Mouse (Mus musculus) stomach, postnatal 0 days (tissue): ENCODE data around the gene P2rx3. TPM values are rescaled to one million over a fixed set of nuclear protein-coding genes. Genes with fewer than 3 reads are reported as not detected.

Experiments
- ATAC-seq: fragments of 200-750 bp; cut with Nextera tagmentation; 2 replicates; pipeline ENCODE4 v1.8.0; 2017; ENCODE audit not compliant: low FRiP score, low TSS enrichment
- DNase-seq: peaks from one replicate; pipeline ENCODE4 v3.0.0-alpha.2; 2016; ENCODE audit warnings: low spot score
- H3K27ac ChIP-seq: fragments of 300-500 bp; sonication (generic); replicated peaks from 2 replicates; pipeline ENCODE4 v1.5.1; 2014; ENCODE audit warnings: mild to moderate bottlenecking, control low read depth
- H3K27me3 ChIP-seq: fragments of 300-500 bp; sonication (generic); 2 replicates; pipeline ENCODE4 v1.6.1; 2014; ENCODE audit warnings: low read length; ENCODE audit not compliant: control insufficient read depth, insufficient read depth
- H3K36me3 ChIP-seq: fragments of 300-500 bp; sonication (generic); 2 replicates; pipeline ENCODE4 v1.6.1; 2014; ENCODE audit warnings: low read length, mixed read lengths; ENCODE audit not compliant: control insufficient read depth, insufficient read depth
- H3K4me1 ChIP-seq: fragments of 300-500 bp; sonication (generic); replicated peaks from 2 replicates; pipeline ENCODE4 v1.6.1; 2014; ENCODE audit warnings: antibody characterized with exemption; ENCODE audit not compliant: control insufficient read depth, insufficient read depth
- H3K4me2 ChIP-seq: fragments of 300-500 bp; sonication (generic); replicated peaks from 2 replicates; pipeline ENCODE4 v1.6.1; 2014; ENCODE audit warnings: low read depth, mild to moderate bottlenecking, control low read depth, moderate library complexity
- H3K4me3 ChIP-seq: fragments of 300-500 bp; sonication (generic); 2 replicates; pipeline ENCODE4 v1.5.1; 2014; ENCODE audit warnings: low read depth, low read length, control low read depth
- H3K9ac ChIP-seq: fragments of 300-500 bp; sonication (generic); 2 replicates; pipeline ENCODE4 v1.6.1; 2014; ENCODE audit warnings: mild to moderate bottlenecking, low read length, control low read depth, mixed read lengths
- H3K9me3 ChIP-seq: fragments of 300-500 bp; sonication (generic); 2 replicates; pipeline ENCODE4 v1.6.1; 2016; ENCODE audit warnings: low read length; ENCODE audit not compliant: control insufficient read depth
- CTCF ChIP-seq: IDR thresholded peaks from 2 replicates; pipeline ENCODE4 v1.5.1; 2016; ENCODE audit warnings: antibody characterized with exemption, low read depth, mild to moderate bottlenecking, moderate library complexity
- EP300 ChIP-seq: optimal IDR thresholded peaks from 2 replicates; pipeline ENCODE3; 2016; ENCODE audit warnings: antibody characterized with exemption
- WGBS: fragments of 180-500 bp; shearing (Covaris S2); extraction: QIAGEN DNeasy Blood & Tissue Kit; methylation state at CpG from one replicate; pipeline ENCODE4 v1.1.7; 2014; 5-methylcytosine and 5-hydroxymethylcytosine counted together
- polyA plus RNA-seq: library from polyadenylated mRNA; unstranded; fragments of >200 nt; fragmentation: Nextera tagmentation; extraction: Ambion mirVana; gene quantifications from 2 replicates; pipeline ENCODE4 v1.2.1, GENCODE M21; 2015

P2rx3 gene
- polyA plus RNA-seq, 1 experiment from 2014 or later, result 0.62 TPM

GRCm38 (mm10) chr2:84964111-84964801 is 73.0 kb downstream of the P2rx3 start:
- no peaks in the 10 kb centered on the region for H3K4me1 ChIP-seq
- WGBS, result 86% methylated on average over 7 of the region's 7 CpGs
- no peak overlapping the region for H3K9ac ChIP-seq
- no peak for DNase-seq
- no peaks in the 10 kb centered on the region for H3K9me3 ChIP-seq
- TF ChIP-seq EP300 (no peak), CTCF (no peak)
- H3K27ac ChIP-seq, result no peak overlapping the region
- no peaks in the 10 kb centered on the region for H3K36me3 ChIP-seq
- no peak overlapping the region for H3K4me3 ChIP-seq
- H3K27me3 ChIP-seq, result no peaks in the 10 kb centered on the region
- no peak for ATAC-seq
- no peak overlapping the region for H3K4me2 ChIP-seq

- Histone ChIP-seq H3K4me1 (no peaks in the 10 kb centered on the region), H3K4me2 (no peak overlapping the region), H3K9ac (no peak overlapping the region), H3K36me3 (no peaks in the 10 kb centered on the region), H3K27me3 (no peaks in the 10 kb centered on the region), H3K4me3 (no peak overlapping the region), H3K9me3 (no peaks in the 10 kb centered on the region), H3K27ac (no peak overlapping the region)
- TF ChIP-seq CTCF (no peak), EP300 (no peak)
- ATAC-seq, result no peak
- DNase-seq, result no peak
- 41% methylated on average over 6 of the region's 6 CpGs for WGBS
Measured at GRCm38 (mm10) chr2:84962906-84963507, 74.3 kb downstream of the P2rx3 start.

DNA sequence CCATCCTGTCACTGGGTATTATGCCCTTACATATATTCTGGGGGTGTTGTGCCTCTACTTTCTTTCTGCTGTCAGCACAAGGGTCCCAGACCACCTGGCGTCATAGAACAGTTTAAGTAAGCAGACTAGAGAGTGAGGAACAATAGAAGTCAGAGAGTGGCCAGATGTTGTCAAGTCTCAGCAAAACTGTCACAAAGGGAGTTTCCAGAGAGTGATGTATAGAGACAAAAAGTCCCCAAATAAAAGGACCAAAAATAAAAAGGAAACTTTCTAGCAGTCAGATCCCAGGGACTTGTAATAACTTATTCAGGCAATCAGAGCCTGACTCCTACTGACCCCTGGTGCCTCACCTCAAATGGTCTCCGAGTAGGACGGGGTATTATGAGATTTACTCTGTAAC is 75.4 kb downstream of the P2rx3 start:
- no peaks in the 10 kb centered on the region for H3K4me1 ChIP-seq
- DNase-seq (no peak), ATAC-seq (no peak)
- no peak overlapping the region for H3K4me2 ChIP-seq
- no peak overlapping the region for H3K4me3 ChIP-seq
- 65% methylated on average over 3 of the region's 3 CpGs for WGBS
- no peaks in the 10 kb centered on the region for H3K36me3 ChIP-seq
- no peak overlapping the region for H3K9ac ChIP-seq
- H3K27me3 ChIP-seq, result no peaks in the 10 kb centered on the region
- TF ChIP-seq EP300 (no peak), CTCF (no peak)
- no peak overlapping the region for H3K27ac ChIP-seq
- H3K9me3 ChIP-seq, result no peaks in the 10 kb centered on the region

DNA sequence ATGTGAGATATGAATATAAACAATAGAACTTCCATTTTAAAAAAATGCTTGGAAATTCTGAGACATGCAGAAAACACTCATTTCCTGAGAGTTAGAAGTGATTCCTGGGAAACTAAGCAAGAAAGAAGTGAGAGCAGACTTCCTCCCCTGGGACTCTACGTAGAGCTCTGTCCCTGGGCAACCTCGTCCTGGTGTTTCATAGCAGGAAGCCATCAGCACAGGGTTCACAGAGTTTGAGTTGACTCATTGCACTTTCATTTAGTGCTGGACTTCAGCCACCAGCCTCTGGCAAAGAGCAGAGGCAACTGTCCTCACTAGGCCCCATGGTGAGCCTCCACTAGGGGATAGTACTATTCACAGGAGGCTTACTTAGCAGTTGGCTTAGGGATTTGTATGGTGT is 76.0 kb downstream of the P2rx3 start:
- Histone ChIP-seq H3K27me3 (no peaks in the 10 kb centered on the region), H3K27ac (0 out of 2 replicates have a peak overlapping the region, but pooled peaks have one; percentile 13), H3K4me2 (no peak overlapping the region), H3K4me3 (no peak overlapping the region), H3K9ac (no peak overlapping the region), H3K9me3 (no peaks in the 10 kb centered on the region), H3K4me1 (no peaks in the 10 kb centered on the region), H3K36me3 (no peaks in the 10 kb centered on the region)
- WGBS, result 44% methylated on average over 2 of the region's 2 CpGs
- TF ChIP-seq EP300 (no peak), CTCF (peak; percentile 34; the same call in 1 of the 2 replicates)
- no peak for DNase-seq
- peak; percentile 76 for ATAC-seq

DNA sequence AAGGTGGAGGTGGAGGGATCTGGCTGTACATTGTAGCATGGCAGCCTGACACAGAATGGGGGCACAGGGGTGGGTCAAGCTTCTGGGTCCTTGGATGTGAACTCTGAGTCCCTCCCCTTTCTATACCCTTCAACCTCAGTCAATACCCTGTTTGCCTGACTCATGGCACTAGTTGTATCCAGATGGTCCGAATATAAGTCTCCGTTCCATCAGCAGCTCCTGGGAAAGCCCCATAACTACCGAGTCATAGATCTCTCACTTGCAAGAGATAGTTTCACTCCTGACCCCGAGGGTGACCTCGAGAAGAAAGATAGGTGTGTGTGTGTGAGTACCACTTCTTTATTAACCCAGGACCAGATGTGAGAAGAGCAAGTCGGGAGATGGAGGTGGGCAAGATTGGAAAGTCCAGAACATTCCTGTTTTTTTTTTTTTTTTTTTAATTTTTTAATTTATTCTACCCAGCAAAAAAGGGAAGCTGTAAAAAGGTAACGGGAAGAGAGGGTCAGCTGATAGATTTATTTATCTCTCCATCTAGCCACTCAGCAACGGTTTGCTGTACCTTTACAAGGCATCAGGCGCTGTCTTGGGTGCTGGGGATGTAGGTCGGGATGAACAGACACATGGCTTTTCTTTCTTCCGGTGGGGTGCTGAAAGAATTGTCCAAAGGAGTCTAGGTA is 78.5 kb downstream of the P2rx3 start:
- no peak overlapping the region for H3K9ac ChIP-seq
- no peaks in the 10 kb centered on the region for H3K36me3 ChIP-seq
- no peaks in the 10 kb centered on the region for H3K4me1 ChIP-seq
- H3K9me3 ChIP-seq, result no peaks in the 10 kb centered on the region
- ATAC-seq (no peak), DNase-seq (no peak)
- 88% methylated on average over 11 of the region's 11 CpGs for WGBS
- no peak for TF ChIP-seq CTCF
- TF ChIP-seq EP300, result no peak
- no peak overlapping the region for H3K27ac ChIP-seq
- H3K27me3 ChIP-seq, result no peaks in the 10 kb centered on the region
- no peak overlapping the region for H3K4me3 ChIP-seq
- no peak overlapping the region for H3K4me2 ChIP-seq

DNA sequence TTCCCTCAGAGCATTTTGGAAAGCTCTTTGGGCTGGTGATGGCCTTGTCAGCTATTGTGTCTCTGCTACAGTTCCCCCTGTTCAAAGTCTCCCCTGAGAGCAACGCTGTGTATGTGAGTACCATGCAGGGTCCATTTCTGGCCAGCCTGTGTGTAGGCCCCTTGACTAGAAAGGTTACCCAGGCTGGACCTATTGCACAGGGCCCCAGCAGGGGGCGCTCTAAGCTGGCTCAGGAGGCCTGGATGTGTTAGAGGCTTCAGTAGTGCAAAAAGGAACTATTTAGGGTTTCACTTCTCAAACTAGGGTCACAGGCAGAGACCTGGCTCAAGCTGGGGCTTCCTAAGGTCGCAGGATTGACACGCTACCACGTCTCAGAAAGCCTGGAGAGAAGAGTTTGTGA is 81.0 kb downstream of the P2rx3 start:
- Histone ChIP-seq H3K4me1 (no peaks in the 10 kb centered on the region), H3K27ac (no peak overlapping the region), H3K36me3 (no peaks in the 10 kb centered on the region), H3K9me3 (no peaks in the 10 kb centered on the region), H3K27me3 (no peaks in the 10 kb centered on the region), H3K4me2 (no peak overlapping the region), H3K9ac (no peak overlapping the region), H3K4me3 (no peak overlapping the region)
- ATAC-seq (peak; percentile 47; the same call in 1 of the 2 replicates), DNase-seq (peak; percentile 56)
- 57% methylated on average over 5 of the region's 5 CpGs for WGBS
- TF ChIP-seq CTCF (peak; percentile 83), EP300 (no peak)
